Mouse (Mus musculus): ENCODE results near the gene Wdr24. TPM values are rescaled to one million over a fixed set of nuclear protein-coding genes. Genes with fewer than 3 reads are reported as not detected.
"Not testable (repeated sequence)": the region's sequence is repeated elsewhere in the genome, so short reads cannot be mapped to it uniquely, and the experiment has no call there.

Gene Wdr24
- polyA plus RNA-seq, 1 experiment: 0.32 TPM

GRCm38 (mm10) chr17:25796951-25797369 is 26.5 kb upstream of the Wdr24 start, which contains the start of gene Metrn:
Metrn (minus strand) TSS chr17:25797136.
- H3K9me3 ChIP-seq (ENCODE audit: control insufficient read depth, low read length): no peaks in the 10 kb centered on the region
- peaks cover 52% of the 10 kb centered on the region for H3K4me1 ChIP-seq (ENCODE audit: control insufficient read depth)
- peak within 1 kb of the TSS; percentile 82 for H3K4me3 ChIP-seq (replicated peaks)
- no peak for TF ChIP-seq TAL1 (IDR thresholded peaks at IDR 0.05; ENCODE audit: low read length)
- no peak for TF ChIP-seq GATA1 (IDR thresholded peaks at IDR 0.05; ENCODE audit: low read length)
- peaks cover 8% of the 10 kb centered on the region for H3K27me3 ChIP-seq (ENCODE audit: control insufficient read depth)
- H3K36me3 ChIP-seq (ENCODE audit: control insufficient read depth): peaks cover 7% of the 10 kb centered on the region

- TF ChIP-seq GATA1 (IDR thresholded peaks at IDR 0.05; ENCODE audit: low read length) (no peak), TAL1 (IDR thresholded peaks at IDR 0.05; ENCODE audit: low read length) (no peak)
- Histone ChIP-seq H3K36me3 (ENCODE audit: control insufficient read depth) (no peaks in the 10 kb centered on the region), H3K9me3 (ENCODE audit: control insufficient read depth, low read length) (no peaks in the 10 kb centered on the region), H3K4me1 (ENCODE audit: control insufficient read depth) (peaks cover 14% of the 10 kb centered on the region), H3K4me3 (replicated peaks) (no peak overlapping the region), H3K27me3 (ENCODE audit: control insufficient read depth) (peaks cover 36% of the 10 kb centered on the region)
Measured at GRCm38 (mm10) chr17:25801029-25801428, 22.4 kb upstream of the Wdr24 start.

GRCm38 (mm10) chr17:25802825-25803517 is 20.5 kb upstream of the Wdr24 start:
- H3K27me3 ChIP-seq (ENCODE audit: control insufficient read depth): peaks cover 49% of the 10 kb centered on the region
- no peaks in the 10 kb centered on the region for H3K9me3 ChIP-seq (ENCODE audit: control insufficient read depth, low read length)
- TF ChIP-seq TAL1 (IDR thresholded peaks at IDR 0.05; ENCODE audit: low read length) (no peak), GATA1 (IDR thresholded peaks at IDR 0.05; ENCODE audit: low read length) (no peak)
- H3K36me3 ChIP-seq (ENCODE audit: control insufficient read depth): no peaks in the 10 kb centered on the region
- H3K4me3 ChIP-seq (replicated peaks): no peak overlapping the region
- H3K4me1 ChIP-seq (ENCODE audit: control insufficient read depth): no peaks in the 10 kb centered on the region; the same call in 1 of the 2 replicates

- Histone ChIP-seq H3K4me1 (ENCODE audit: control insufficient read depth) (peaks cover 11% of the 10 kb centered on the region), H3K4me3 (replicated peaks) (no peak overlapping the region), H3K36me3 (ENCODE audit: control insufficient read depth) (no peaks in the 10 kb centered on the region), H3K9me3 (ENCODE audit: control insufficient read depth, low read length) (peaks cover 4% of the 10 kb centered on the region; the same call in 1 of the 2 replicates), H3K27me3 (ENCODE audit: control insufficient read depth) (peaks cover 80% of the 10 kb centered on the region)
- TF ChIP-seq TAL1 (IDR thresholded peaks at IDR 0.05; ENCODE audit: low read length): no peak
- TF ChIP-seq GATA1 (IDR thresholded peaks at IDR 0.05; ENCODE audit: low read length): no peak
Measured at GRCm38 (mm10) chr17:25806507-25806906, 16.9 kb upstream of the Wdr24 start.

DNA sequence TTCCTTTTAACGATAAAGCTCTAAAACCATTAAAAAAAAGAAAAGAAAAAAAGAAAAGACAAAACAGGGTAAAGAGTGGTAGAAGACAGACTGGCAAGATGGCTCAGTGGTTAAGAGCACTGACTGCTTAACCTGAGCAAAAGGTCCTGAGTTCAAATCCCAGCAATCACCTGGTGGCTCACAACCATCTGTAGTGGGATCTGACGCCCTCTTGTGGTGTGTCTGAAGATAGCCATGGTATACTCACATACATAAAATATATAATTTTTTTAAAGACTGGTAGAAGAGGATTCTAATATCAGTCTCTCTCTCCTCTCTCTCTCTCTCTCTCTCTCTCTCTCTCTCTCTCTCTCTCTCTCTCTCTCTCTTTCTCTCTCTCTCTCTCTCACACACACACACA is 16.0 kb upstream of the Wdr24 start:
- not testable (repeated sequence) for H3K36me3 ChIP-seq (ENCODE audit: control insufficient read depth); H3K9me3 ChIP-seq (ENCODE audit: control insufficient read depth, low read length); H3K4me3 ChIP-seq (replicated peaks)
- peaks cover 81% of the 10 kb centered on the region for H3K27me3 ChIP-seq (ENCODE audit: control insufficient read depth)
- peaks cover 11% of the 10 kb centered on the region for H3K4me1 ChIP-seq (ENCODE audit: control insufficient read depth)

DNA sequence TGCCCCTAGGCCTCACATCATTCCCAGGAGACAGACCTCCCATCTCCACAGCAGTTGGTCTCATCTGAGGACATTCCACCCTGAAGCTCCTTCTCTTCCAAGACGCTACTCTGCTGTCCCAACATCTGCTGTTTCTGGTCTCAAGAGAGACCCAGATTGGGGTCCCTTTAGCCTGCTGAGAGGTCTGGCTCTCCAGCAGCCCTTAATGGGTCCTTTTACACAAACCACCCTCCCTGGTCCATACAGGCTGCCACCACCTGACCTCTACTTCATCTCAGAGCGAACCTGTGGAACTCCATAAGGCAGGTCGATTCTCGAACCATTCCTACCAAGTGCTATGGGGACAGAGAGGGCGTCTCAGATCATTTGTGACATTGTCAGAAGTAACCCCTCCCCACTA is 15.4 kb upstream of the Wdr24 start:
- H3K36me3 ChIP-seq (ENCODE audit: control insufficient read depth): no peaks in the 10 kb centered on the region
- peaks cover 4% of the 10 kb centered on the region; the same call in 1 of the 2 replicates for H3K9me3 ChIP-seq (ENCODE audit: control insufficient read depth, low read length)
- peaks cover 82% of the 10 kb centered on the region for H3K27me3 ChIP-seq (ENCODE audit: control insufficient read depth)
- no peak for TF ChIP-seq TAL1 (IDR thresholded peaks at IDR 0.05; ENCODE audit: low read length)
- TF ChIP-seq GATA1 (IDR thresholded peaks at IDR 0.05; ENCODE audit: low read length): no peak
- peaks cover 11% of the 10 kb centered on the region for H3K4me1 ChIP-seq (ENCODE audit: control insufficient read depth)
- H3K4me3 ChIP-seq (replicated peaks): no peak overlapping the region

GRCm38 (mm10) chr17:25808789-25809605 is 14.4 kb upstream of the Wdr24 start, which contains the start of gene Fbxl16:
Fbxl16 (plus strand) TSS chr17:25809085.
- TF ChIP-seq GATA1 (IDR thresholded peaks at IDR 0.05; ENCODE audit: low read length): no peak
- TF ChIP-seq TAL1 (IDR thresholded peaks at IDR 0.05; ENCODE audit: low read length): no peak
- H3K9me3 ChIP-seq (ENCODE audit: control insufficient read depth, low read length): peaks cover 4% of the 10 kb centered on the region; the same call in 1 of the 2 replicates

GRCm38 (mm10) chr17:25809606-25810340 is 13.7 kb upstream of the Wdr24 start:
- peaks cover 85% of the 10 kb centered on the region for H3K27me3 ChIP-seq (ENCODE audit: control insufficient read depth)
- peaks cover 11% of the 10 kb centered on the region for H3K4me1 ChIP-seq (ENCODE audit: control insufficient read depth)
- no peak for TF ChIP-seq GATA1 (IDR thresholded peaks at IDR 0.05; ENCODE audit: low read length)
- no peak for TF ChIP-seq TAL1 (IDR thresholded peaks at IDR 0.05; ENCODE audit: low read length)
- H3K36me3 ChIP-seq (ENCODE audit: control insufficient read depth): no peaks in the 10 kb centered on the region
- peaks cover 4% of the 10 kb centered on the region; the same call in 1 of the 2 replicates for H3K9me3 ChIP-seq (ENCODE audit: control insufficient read depth, low read length)
- H3K4me3 ChIP-seq (replicated peaks): peak overlapping the region; percentile 28

More at GRCm38 (mm10) chr17:25808789-25809605, 14.4 kb upstream of the Wdr24 start, which contains the start of gene Fbxl16:
- peaks cover 11% of the 10 kb centered on the region for H3K4me1 ChIP-seq (ENCODE audit: control insufficient read depth)
- H3K27me3 ChIP-seq (ENCODE audit: control insufficient read depth): peaks cover 81% of the 10 kb centered on the region
- H3K4me3 ChIP-seq (replicated peaks): peak within 1 kb of the TSS; percentile 28
- no peaks in the 10 kb centered on the region for H3K36me3 ChIP-seq (ENCODE audit: control insufficient read depth)
